Mouse (Mus musculus): Measurements from ENCODE around the gene Coq4. TPM values are rescaled to one million over a fixed set of nuclear protein-coding genes. Genes with fewer than 3 reads are reported as not detected.
A peak's percentile ranks its signal among the peaks of the same experiment; 100 is the strongest.
"Not testable (repeated sequence)": the region's sequence is repeated elsewhere in the genome, so short reads cannot be mapped to it uniquely, and the experiment has no call there.

Gene Coq4
- polyA plus RNA-seq, 1 experiment from 2014 or later = 34.5 TPM

DNA sequence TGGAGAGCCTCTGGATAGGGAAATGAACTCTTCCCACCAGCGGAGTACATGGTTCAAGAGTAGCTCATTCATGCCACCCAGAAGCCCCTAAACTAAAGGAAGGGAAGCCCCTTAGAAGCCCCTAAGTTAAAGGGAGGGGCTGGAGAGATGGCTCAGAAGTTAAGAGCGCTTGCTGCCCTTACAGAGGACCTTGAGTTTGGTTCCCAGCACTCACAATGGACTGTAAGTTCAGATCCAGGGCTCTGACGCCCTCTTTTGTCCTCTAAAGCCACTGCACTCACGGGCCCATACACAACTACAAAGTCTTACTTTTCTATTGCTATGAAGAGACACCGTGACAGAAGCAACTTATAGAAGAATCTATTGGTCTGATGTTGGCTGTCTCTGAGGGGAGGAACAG, 34.9 kb upstream of the Coq4 start:
- 86% methylated on average over 5 of the region's 5 CpGs for WGBS
- no peaks in the 10 kb centered on the region for H3K36me3 ChIP-seq (ENCODE audit: control insufficient read depth, insufficient read depth, low read length)
- H3K4me2 ChIP-seq (ENCODE audit: low read depth, low read length) = no peak overlapping the region
- no peak overlapping the region for H3K4me3 ChIP-seq (replicated peaks; ENCODE audit: low read length)
- peaks cover 24% of the 10 kb centered on the region for H3K27me3 ChIP-seq (ENCODE audit: control insufficient read depth, insufficient read depth, low read length)
- H3K4me1 ChIP-seq (ENCODE audit: control insufficient read depth, insufficient read depth, low read length) = no peaks in the 10 kb centered on the region
- no peaks in the 10 kb centered on the region for H3K9me3 ChIP-seq (replicated peaks; ENCODE audit: control insufficient read depth, low read length)
- ATAC-seq (ENCODE audit: insufficient read depth, low FRiP score) = no peak
- H3K9ac ChIP-seq (ENCODE audit: low read length) = no peak overlapping the region
- H3K27ac ChIP-seq (ENCODE audit: low read length) = no peak overlapping the region

DNA sequence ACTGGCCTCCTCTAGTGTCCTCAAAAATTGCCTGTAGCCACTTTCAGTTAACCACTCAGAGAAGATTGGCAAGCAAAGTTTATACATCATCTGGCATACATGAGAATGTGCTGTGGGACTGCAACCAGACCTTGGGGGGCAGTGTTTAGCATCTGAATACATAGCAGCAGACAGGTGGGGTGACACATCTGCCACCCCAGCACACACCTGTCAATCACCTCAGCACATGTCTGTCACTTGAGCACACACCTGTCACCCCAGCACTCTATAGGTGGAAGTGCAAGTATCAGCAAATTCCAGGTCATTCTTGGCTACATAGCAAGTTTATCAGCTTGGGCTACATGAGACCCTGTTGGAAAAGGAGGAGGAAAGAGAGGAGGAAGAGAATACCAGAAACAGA, 31.6 kb upstream of the Coq4 start:
- Histone ChIP-seq H3K36me3 (ENCODE audit: control insufficient read depth, insufficient read depth, low read length) (no peaks in the 10 kb centered on the region), H3K27ac (ENCODE audit: low read length) (no peak overlapping the region), H3K4me2 (ENCODE audit: low read depth, low read length) (no peak overlapping the region), H3K27me3 (ENCODE audit: control insufficient read depth, insufficient read depth, low read length) (peaks cover 16% of the 10 kb centered on the region), H3K9me3 (replicated peaks; ENCODE audit: control insufficient read depth, low read length) (no peaks in the 10 kb centered on the region), H3K4me1 (ENCODE audit: control insufficient read depth, insufficient read depth, low read length) (no peaks in the 10 kb centered on the region), H3K9ac (ENCODE audit: low read length) (no peak overlapping the region), H3K4me3 (replicated peaks; ENCODE audit: low read length) (no peak overlapping the region)
- ATAC-seq (ENCODE audit: insufficient read depth, low FRiP score) = no peak

GRCm38 (mm10) chr2:29764831-29765230, 22.5 kb upstream of the Coq4 start:
- 0% methylated on average over 1 of the region's 1 CpGs for WGBS
- Histone ChIP-seq H3K4me3 (replicated peaks; ENCODE audit: low read length) (no peak overlapping the region), H3K9ac (ENCODE audit: low read length) (no peak overlapping the region), H3K27ac (ENCODE audit: low read length) (no peak overlapping the region), H3K27me3 (ENCODE audit: control insufficient read depth, insufficient read depth, low read length) (no peaks in the 10 kb centered on the region; the same call in 1 of the 2 replicates), H3K9me3 (replicated peaks; ENCODE audit: control insufficient read depth, low read length) (no peaks in the 10 kb centered on the region), H3K4me1 (ENCODE audit: control insufficient read depth, insufficient read depth, low read length) (peaks cover 5% of the 10 kb centered on the region; the same call in 1 of the 2 replicates), H3K36me3 (ENCODE audit: control insufficient read depth, insufficient read depth, low read length) (no peaks in the 10 kb centered on the region), H3K4me2 (ENCODE audit: low read depth, low read length) (no peak overlapping the region)
- no peak for ATAC-seq (ENCODE audit: insufficient read depth, low FRiP score)

DNA sequence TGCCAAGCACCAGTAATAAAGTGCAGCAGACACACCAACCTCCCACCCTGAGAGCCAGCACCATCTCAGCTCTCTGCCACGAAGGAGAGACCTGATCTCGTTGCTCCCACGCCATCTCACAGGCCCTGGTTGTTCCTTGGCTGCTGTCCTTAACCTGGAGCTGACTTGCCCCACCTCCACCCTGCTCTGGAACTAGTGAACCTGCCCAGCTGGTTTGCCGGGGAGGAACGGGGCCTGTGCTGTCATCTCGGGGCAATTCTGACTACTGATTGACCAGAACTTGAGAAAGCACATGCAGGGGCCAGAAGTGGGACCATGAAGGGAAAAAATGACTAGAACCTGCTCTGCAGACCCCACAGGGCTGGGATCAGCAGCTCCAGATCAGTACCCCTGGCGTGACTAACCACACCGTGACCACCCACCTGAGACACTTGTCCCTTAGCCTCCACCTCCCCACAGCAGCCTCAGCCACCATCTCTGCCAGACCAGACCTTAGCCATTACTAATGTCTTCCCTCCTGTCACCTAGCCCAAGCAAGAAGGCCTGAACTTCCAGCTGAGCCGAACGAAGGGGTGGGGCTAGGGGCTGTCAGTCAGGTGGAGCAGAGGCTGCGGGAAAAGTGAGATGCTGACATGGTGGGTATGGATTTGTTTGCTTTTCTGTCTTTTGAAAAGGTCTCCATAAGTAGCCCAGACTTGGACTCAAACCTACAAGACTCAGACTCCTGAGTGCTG, 19.1 kb upstream of the Coq4 start:
- 47% methylated on average over 11 of the region's 11 CpGs for WGBS
- Histone ChIP-seq H3K4me1 (ENCODE audit: control insufficient read depth, insufficient read depth, low read length) (peaks cover 5% of the 10 kb centered on the region; the same call in 1 of the 2 replicates), H3K4me3 (replicated peaks; ENCODE audit: low read length) (no peak overlapping the region), H3K27ac (ENCODE audit: low read length) (peak overlapping the region; percentile 78), H3K36me3 (ENCODE audit: control insufficient read depth, insufficient read depth, low read length) (no peaks in the 10 kb centered on the region), H3K27me3 (ENCODE audit: control insufficient read depth, insufficient read depth, low read length) (no peaks in the 10 kb centered on the region), H3K9ac (ENCODE audit: low read length) (0 out of 2 replicates have a peak overlapping the region, but pooled peaks have one; percentile 32), H3K4me2 (ENCODE audit: low read depth, low read length) (no peak overlapping the region), H3K9me3 (replicated peaks; ENCODE audit: control insufficient read depth, low read length) (no peaks in the 10 kb centered on the region)
- peak; percentile 71 for ATAC-seq (ENCODE audit: insufficient read depth, low FRiP score)

DNA sequence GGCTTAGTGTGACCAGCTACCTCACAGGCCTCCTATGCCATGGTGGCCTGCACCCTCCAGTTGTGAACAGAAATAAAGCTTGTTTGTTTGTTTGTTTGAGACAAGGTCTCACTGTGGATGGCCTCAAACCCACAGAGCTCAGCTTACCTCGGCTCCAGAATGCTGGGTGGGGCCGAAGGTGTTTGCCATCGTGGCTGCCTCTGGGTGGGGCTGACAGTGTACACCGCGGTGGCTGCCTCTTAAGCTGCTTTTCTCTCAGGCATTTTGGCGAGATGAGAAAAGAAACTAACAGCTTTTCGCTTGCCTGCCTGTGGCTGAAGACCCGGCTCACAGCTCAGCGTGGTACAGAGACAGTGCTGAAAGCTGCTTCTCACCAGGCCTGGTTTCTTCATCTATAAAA, 18.4 kb upstream of the Coq4 start:
- peaks cover 5% of the 10 kb centered on the region; the same call in 1 of the 2 replicates for H3K4me1 ChIP-seq (ENCODE audit: control insufficient read depth, insufficient read depth, low read length)
- H3K9ac ChIP-seq (ENCODE audit: low read length) = no peak overlapping the region
- H3K27ac ChIP-seq (ENCODE audit: low read length) = peak overlapping the region; percentile 78
- WGBS = 46% methylated on average over 9 of the region's 9 CpGs
- no peaks in the 10 kb centered on the region for H3K36me3 ChIP-seq (ENCODE audit: control insufficient read depth, insufficient read depth, low read length)
- no peak for ATAC-seq (ENCODE audit: insufficient read depth, low FRiP score)
- H3K4me2 ChIP-seq (ENCODE audit: low read depth, low read length) = no peak overlapping the region
- no peaks in the 10 kb centered on the region for H3K27me3 ChIP-seq (ENCODE audit: control insufficient read depth, insufficient read depth, low read length)
- no peaks in the 10 kb centered on the region for H3K9me3 ChIP-seq (replicated peaks; ENCODE audit: control insufficient read depth, low read length)
- H3K4me3 ChIP-seq (replicated peaks; ENCODE audit: low read length) = no peak overlapping the region

GRCm38 (mm10) chr2:29770162-29770561, 17.1 kb upstream of the Coq4 start:
- no peaks in the 10 kb centered on the region for H3K36me3 ChIP-seq (ENCODE audit: control insufficient read depth, insufficient read depth, low read length)
- H3K27me3 ChIP-seq (ENCODE audit: control insufficient read depth, insufficient read depth, low read length) = no peaks in the 10 kb centered on the region
- H3K4me2 ChIP-seq (ENCODE audit: low read depth, low read length) = no peak overlapping the region
- H3K9ac ChIP-seq (ENCODE audit: low read length) = no peak overlapping the region
- no peak overlapping the region for H3K4me3 ChIP-seq (replicated peaks; ENCODE audit: low read length)
- H3K4me1 ChIP-seq (ENCODE audit: control insufficient read depth, insufficient read depth, low read length) = peaks cover 5% of the 10 kb centered on the region; the same call in 1 of the 2 replicates
- ATAC-seq (ENCODE audit: insufficient read depth, low FRiP score) = no peak
- H3K9me3 ChIP-seq (replicated peaks; ENCODE audit: control insufficient read depth, low read length) = no peaks in the 10 kb centered on the region
- H3K27ac ChIP-seq (ENCODE audit: low read length) = no peak overlapping the region

DNA sequence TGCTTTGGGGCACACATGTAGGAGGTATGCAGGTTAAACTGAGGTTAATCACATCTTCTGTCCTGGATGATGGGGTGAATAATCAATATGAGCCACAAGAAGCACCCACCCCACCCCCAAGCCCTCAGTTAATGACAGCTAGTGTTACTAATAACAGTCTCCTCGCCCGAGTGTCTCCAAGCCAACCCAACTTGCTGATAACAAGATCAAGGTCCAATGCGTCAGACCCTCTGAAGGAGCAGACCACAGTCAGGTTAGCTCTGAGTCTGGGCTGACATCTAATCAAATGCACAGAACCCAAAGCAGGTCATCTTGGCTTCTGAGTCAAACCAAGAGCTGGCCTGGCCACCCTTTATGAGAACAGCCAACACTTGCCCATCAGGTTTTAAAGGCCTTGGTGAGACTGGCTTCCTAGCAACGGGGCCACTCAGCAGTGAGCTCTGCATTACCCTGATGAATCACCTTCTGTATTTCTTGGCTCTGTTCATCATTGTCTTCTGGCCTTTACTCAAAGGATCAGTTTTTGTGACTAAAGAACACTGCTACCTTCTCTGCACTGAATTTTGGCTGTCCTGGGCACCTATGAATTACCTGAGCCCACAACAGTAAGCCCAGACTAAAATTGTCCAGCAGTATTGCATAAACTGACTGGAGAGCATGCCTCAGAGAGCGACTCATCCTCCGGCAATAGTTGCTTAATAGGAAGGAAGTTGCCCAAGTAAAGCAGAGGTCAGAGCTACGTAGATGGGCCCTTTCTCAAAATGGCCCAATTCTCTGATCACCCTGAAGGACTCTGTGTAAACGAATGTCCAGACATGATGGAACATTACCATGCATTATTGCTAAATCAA, 15.5 kb upstream of the Coq4 start:
- ATAC-seq (ENCODE audit: insufficient read depth, low FRiP score) = no peak

DNA sequence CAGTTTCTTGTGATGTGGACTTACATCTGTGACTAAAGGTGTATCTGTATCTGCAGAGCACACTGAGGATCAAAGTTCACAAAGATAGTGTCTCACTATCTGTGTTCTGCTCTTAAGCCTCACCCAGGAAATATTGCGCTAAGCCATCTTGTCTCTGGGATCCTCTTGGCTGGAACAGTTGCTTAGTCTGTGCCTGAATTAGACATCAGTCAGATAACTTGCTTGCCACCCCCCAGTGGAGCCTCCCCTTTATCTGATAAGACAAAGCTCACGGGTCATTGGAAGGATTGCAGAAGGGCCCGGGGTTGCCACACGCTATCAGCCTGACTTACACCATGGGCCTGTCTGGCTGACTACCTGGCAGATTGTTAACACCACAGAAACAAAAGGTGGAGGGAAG, 14.0 kb upstream of the Coq4 start:
- Histone ChIP-seq H3K9ac (ENCODE audit: low read length) (no peak overlapping the region), H3K27me3 (ENCODE audit: control insufficient read depth, insufficient read depth, low read length) (no peaks in the 10 kb centered on the region), H3K9me3 (replicated peaks; ENCODE audit: control insufficient read depth, low read length) (no peaks in the 10 kb centered on the region), H3K36me3 (ENCODE audit: control insufficient read depth, insufficient read depth, low read length) (peaks cover 15% of the 10 kb centered on the region), H3K4me3 (replicated peaks; ENCODE audit: low read length) (no peak overlapping the region), H3K4me2 (ENCODE audit: low read depth, low read length) (no peak overlapping the region), H3K4me1 (ENCODE audit: control insufficient read depth, insufficient read depth, low read length) (peaks cover under 1% of the 10 kb centered on the region; the same call in 1 of the 2 replicates), H3K27ac (ENCODE audit: low read length) (no peak overlapping the region)
- WGBS = 82% methylated on average over 4 of the region's 4 CpGs
- 0 out of 2 replicates have a peak, but pooled peaks have one; percentile 51 for ATAC-seq (ENCODE audit: insufficient read depth, low FRiP score)

More for the DNA sequence above, 15.5 kb upstream of the Coq4 start:
- Histone ChIP-seq H3K4me3 (replicated peaks; ENCODE audit: low read length) (no peak overlapping the region), H3K9ac (ENCODE audit: low read length) (no peak overlapping the region), H3K36me3 (ENCODE audit: control insufficient read depth, insufficient read depth, low read length) (peaks cover 4% of the 10 kb centered on the region; the same call in 1 of the 2 replicates), H3K4me2 (ENCODE audit: low read depth, low read length) (no peak overlapping the region), H3K9me3 (replicated peaks; ENCODE audit: control insufficient read depth, low read length) (no peaks in the 10 kb centered on the region), H3K27ac (ENCODE audit: low read length) (peak overlapping the region; percentile 11; the same call in 1 of the 2 replicates), H3K4me1 (ENCODE audit: control insufficient read depth, insufficient read depth, low read length) (peaks cover 5% of the 10 kb centered on the region; the same call in 1 of the 2 replicates), H3K27me3 (ENCODE audit: control insufficient read depth, insufficient read depth, low read length) (no peaks in the 10 kb centered on the region)
- 59% methylated on average over 8 of the region's 8 CpGs for WGBS

- 98% methylated on average over 2 of the region's 2 CpGs for WGBS
- not testable (repeated sequence) for H3K9ac ChIP-seq (ENCODE audit: low read length); H3K4me2 ChIP-seq (ENCODE audit: low read depth, low read length); H3K27ac ChIP-seq (ENCODE audit: low read length); ATAC-seq (ENCODE audit: insufficient read depth, low FRiP score); H3K4me1 ChIP-seq (ENCODE audit: control insufficient read depth, insufficient read depth, low read length); H3K27me3 ChIP-seq (ENCODE audit: control insufficient read depth, insufficient read depth, low read length); H3K9me3 ChIP-seq (replicated peaks; ENCODE audit: control insufficient read depth, low read length); H3K4me3 ChIP-seq (replicated peaks; ENCODE audit: low read length)
- peaks cover 39% of the 10 kb centered on the region for H3K36me3 ChIP-seq (ENCODE audit: control insufficient read depth, insufficient read depth, low read length)
Observed at GRCm38 (mm10) chr2:29781256-29781655, 6.0 kb upstream of the Coq4 start.

Data from stomach, embryonic 16.5 days (tissue).